Mouse (Mus musculus): ENCODE measurements at regions not wholly inside any gene's neighbourhood (a gene's known extent, or its start where the extent isn't known, plus 50 kb on each side); places are given as distances from the start of the nearest gene placed in this dataset.
A peak's percentile ranks its signal among the peaks of the same experiment; 100 is the strongest.

- TF ChIP-seq CTCF (IDR thresholded peaks at IDR 0.05; ENCODE audit: low read depth): no peak
- no peaks in the 10 kb centered on the region for H3K36me3 ChIP-seq (ENCODE audit: insufficient read depth)
- H3K4me3 ChIP-seq (ENCODE audit: low read depth, low read length): no peak overlapping the region
- H3K27me3 ChIP-seq (ENCODE audit: insufficient read depth, low read length): no peaks in the 10 kb centered on the region
- H3K9ac ChIP-seq: no peak overlapping the region
- 81% methylated on average over 4 of the region's 4 CpGs for WGBS
- no peaks in the 10 kb centered on the region for H3K4me1 ChIP-seq (ENCODE audit: insufficient read depth)
- DNase-seq (no peak), ATAC-seq (no peak)
- no peak overlapping the region for H3K27ac ChIP-seq (ENCODE audit: low read depth, low read length)
- H3K9me3 ChIP-seq (ENCODE audit: low read length): no peaks in the 10 kb centered on the region
- no peak overlapping the region for H3K4me2 ChIP-seq (ENCODE audit: low read depth)
These were observed 245.3 kb downstream of the Gm45692 start for GRCm38 (mm10) chr8:26364637-26365036.

GRCm38 (mm10) chr8:26380668-26381067 lies 261.3 kb downstream of the Gm45692 start:
- TF ChIP-seq CTCF (IDR thresholded peaks at IDR 0.05; ENCODE audit: low read depth): peak; percentile 84
- WGBS: 35% methylated on average over 3 of the region's 3 CpGs
- Histone ChIP-seq H3K9ac (no peak overlapping the region), H3K4me1 (ENCODE audit: insufficient read depth) (no peaks in the 10 kb centered on the region), H3K27me3 (ENCODE audit: insufficient read depth, low read length) (no peaks in the 10 kb centered on the region), H3K27ac (ENCODE audit: low read depth, low read length) (no peak overlapping the region), H3K9me3 (ENCODE audit: low read length) (no peaks in the 10 kb centered on the region), H3K36me3 (ENCODE audit: insufficient read depth) (no peaks in the 10 kb centered on the region), H3K4me2 (ENCODE audit: low read depth) (no peak overlapping the region), H3K4me3 (ENCODE audit: low read depth, low read length) (no peak overlapping the region)
- peak; percentile 85 for DNase-seq
- ATAC-seq: no peak

- no peak for TF ChIP-seq CTCF (IDR thresholded peaks at IDR 0.05; ENCODE audit: low read depth)
- H3K36me3 ChIP-seq (ENCODE audit: insufficient read depth): no peaks in the 10 kb centered on the region
- ATAC-seq (no peak), DNase-seq (no peak)
- H3K9me3 ChIP-seq (ENCODE audit: low read length): no peaks in the 10 kb centered on the region
- no peak overlapping the region for H3K27ac ChIP-seq (ENCODE audit: low read depth, low read length)
- 90% methylated on average over 7 of the region's 7 CpGs for WGBS
- no peak overlapping the region for H3K4me3 ChIP-seq (ENCODE audit: low read depth, low read length)
- no peaks in the 10 kb centered on the region for H3K4me1 ChIP-seq (ENCODE audit: insufficient read depth)
- H3K9ac ChIP-seq: no peak overlapping the region
- no peak overlapping the region for H3K4me2 ChIP-seq (ENCODE audit: low read depth)
- no peaks in the 10 kb centered on the region for H3K27me3 ChIP-seq (ENCODE audit: insufficient read depth, low read length)
These were observed 263.1 kb downstream of the Gm45692 start for GRCm38 (mm10) chr8:26382426-26382825.

GRCm38 (mm10) chr8:26383886-26384285 lies 264.6 kb downstream of the Gm45692 start:
- Histone ChIP-seq H3K27me3 (ENCODE audit: insufficient read depth, low read length) (no peaks in the 10 kb centered on the region), H3K9ac (no peak overlapping the region), H3K4me1 (ENCODE audit: insufficient read depth) (no peaks in the 10 kb centered on the region), H3K4me2 (ENCODE audit: low read depth) (no peak overlapping the region), H3K27ac (ENCODE audit: low read depth, low read length) (no peak overlapping the region), H3K36me3 (ENCODE audit: insufficient read depth) (no peaks in the 10 kb centered on the region), H3K4me3 (ENCODE audit: low read depth, low read length) (no peak overlapping the region), H3K9me3 (ENCODE audit: low read length) (no peaks in the 10 kb centered on the region)
- TF ChIP-seq CTCF (IDR thresholded peaks at IDR 0.05; ENCODE audit: low read depth): no peak
- DNase-seq: no peak
- ATAC-seq: no peak
- 54% methylated on average over 3 of the region's 3 CpGs for WGBS

GRCm38 (mm10) chr8:26384305-26384993 lies 265.1 kb downstream of the Gm45692 start:
- H3K27me3 ChIP-seq (ENCODE audit: insufficient read depth, low read length): no peaks in the 10 kb centered on the region
- no peak overlapping the region for H3K27ac ChIP-seq (ENCODE audit: low read depth, low read length)
- 9% methylated on average over 3 of the region's 3 CpGs for WGBS
- H3K9ac ChIP-seq: no peak overlapping the region
- no peak for TF ChIP-seq CTCF (IDR thresholded peaks at IDR 0.05; ENCODE audit: low read depth)
- no peaks in the 10 kb centered on the region for H3K4me1 ChIP-seq (ENCODE audit: insufficient read depth)
- ATAC-seq (0 out of 2 replicates have a peak, but pooled peaks have one; percentile 36), DNase-seq (no peak)
- no peak overlapping the region for H3K4me2 ChIP-seq (ENCODE audit: low read depth)
- no peaks in the 10 kb centered on the region for H3K36me3 ChIP-seq (ENCODE audit: insufficient read depth)
- H3K4me3 ChIP-seq (ENCODE audit: low read depth, low read length): no peak overlapping the region
- no peaks in the 10 kb centered on the region for H3K9me3 ChIP-seq (ENCODE audit: low read length)

- Histone ChIP-seq H3K4me1 (ENCODE audit: insufficient read depth) (no peaks in the 10 kb centered on the region), H3K36me3 (ENCODE audit: insufficient read depth) (no peaks in the 10 kb centered on the region), H3K27me3 (ENCODE audit: insufficient read depth, low read length) (no peaks in the 10 kb centered on the region), H3K27ac (ENCODE audit: low read depth, low read length) (no peak overlapping the region), H3K9ac (no peak overlapping the region), H3K9me3 (ENCODE audit: low read length) (no peaks in the 10 kb centered on the region), H3K4me2 (ENCODE audit: low read depth) (no peak overlapping the region), H3K4me3 (ENCODE audit: low read depth, low read length) (no peak overlapping the region)
- 16% methylated on average over 6 of the region's 6 CpGs for WGBS
- ATAC-seq (peak; percentile 51; the same call in 1 of the 2 replicates), DNase-seq (no peak)
- no peak for TF ChIP-seq CTCF (IDR thresholded peaks at IDR 0.05; ENCODE audit: low read depth)
These were observed 265.6 kb downstream of the Gm45692 start for GRCm38 (mm10) chr8:26384994-26385345.

GRCm38 (mm10) chr8:26395061-26395460 lies 275.7 kb downstream of the Gm45692 start:
- Histone ChIP-seq H3K4me1 (ENCODE audit: insufficient read depth) (no peaks in the 10 kb centered on the region), H3K27ac (ENCODE audit: low read depth, low read length) (no peak overlapping the region), H3K36me3 (ENCODE audit: insufficient read depth) (no peaks in the 10 kb centered on the region), H3K9ac (no peak overlapping the region), H3K9me3 (ENCODE audit: low read length) (no peaks in the 10 kb centered on the region), H3K4me2 (ENCODE audit: low read depth) (no peak overlapping the region), H3K27me3 (ENCODE audit: insufficient read depth, low read length) (no peaks in the 10 kb centered on the region), H3K4me3 (ENCODE audit: low read depth, low read length) (no peak overlapping the region)
- ATAC-seq: no peak
- 83% methylated on average over 6 of the region's 6 CpGs for WGBS
- DNase-seq: no peak
- TF ChIP-seq CTCF (IDR thresholded peaks at IDR 0.05; ENCODE audit: low read depth): 0 out of 2 replicates have a peak, but pooled peaks have one; percentile 35
